Mouse (Mus musculus): ENCODE measurements around the gene Ifnar1. TPM values are rescaled to one million over a fixed set of nuclear protein-coding genes. Genes with fewer than 3 reads are reported as not detected.

Gene Ifnar1
- polyA plus RNA-seq, 1 experiment from 2014 or later = 63.0 TPM

DNA sequence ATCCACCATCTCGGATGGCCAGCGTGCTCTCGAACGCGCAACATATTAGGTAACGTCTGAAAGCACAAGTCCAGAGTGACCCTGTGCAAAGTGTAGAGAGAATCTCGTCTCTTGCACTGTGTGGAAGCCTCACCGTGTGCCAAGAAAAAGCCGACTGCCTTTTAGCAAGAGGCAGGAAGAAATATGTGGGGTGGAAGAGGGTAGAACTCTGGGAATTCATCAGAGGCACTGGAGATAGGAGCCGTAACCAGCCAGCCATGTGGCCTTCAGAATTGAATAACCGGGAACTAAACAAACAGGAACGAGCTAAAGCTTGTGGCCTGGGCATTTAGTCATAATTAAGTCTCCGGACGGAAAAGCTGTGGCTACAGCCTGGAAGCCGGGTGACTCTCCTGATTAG lies 71.6 kb downstream of the Ifnar1 start:
- H3K4me2 ChIP-seq = peak overlapping the region; percentile 16
- WGBS = 45% methylated on average over 15 of the region's 15 CpGs
- no peaks in the 10 kb centered on the region for H3K9me3 ChIP-seq
- ATAC-seq (ENCODE audit: insufficient number of reproducible peaks, insufficient read depth, low FRiP score, low TSS enrichment, low read depth) = no peak
- no peak overlapping the region for H3K4me3 ChIP-seq
- H3K4me1 ChIP-seq = peaks cover 35% of the 10 kb centered on the region
- H3K27me3 ChIP-seq = no peaks in the 10 kb centered on the region
- H3K27ac ChIP-seq = peak overlapping the region; percentile 69
- H3K36me3 ChIP-seq = peaks cover 46% of the 10 kb centered on the region
- H3K9ac ChIP-seq = no peak overlapping the region

Small RNA genes lying within 50 kb of the gene (microRNA-seq; reads per million reads assigned to microRNA genes)
- not detected for gene Mir6367

Other genes with a start within 250 kb of the Ifnar1 start
- 1.4 and 3.4 TPM in 2 replicates for gene Olig1, start 215.5 kb upstream of the Ifnar1 start, polyA plus RNA-seq (2015; fragmentation: Nextera tagmentation; extraction: Ambion mirVana)
- 55.6 and 65.0 TPM in 2 replicates for gene Ifnar2, start 112.5 kb upstream of the Ifnar1 start, polyA plus RNA-seq (2015; fragmentation: Nextera tagmentation; extraction: Ambion mirVana)
- gene Gm21970, start 93.5 kb upstream of the Ifnar1 start, polyA plus RNA-seq (2015; fragmentation: Nextera tagmentation; extraction: Ambion mirVana) = not detected in 2 replicates
- gene Il10rb, start 79.1 kb upstream of the Ifnar1 start, polyA plus RNA-seq (2015; fragmentation: Nextera tagmentation; extraction: Ambion mirVana) = 19.4 and 19.6 TPM in 2 replicates
- gene Ifngr2, start 61.8 kb downstream of the Ifnar1 start, polyA plus RNA-seq (2015; fragmentation: Nextera tagmentation; extraction: Ambion mirVana) = 48.3 and 57.5 TPM in 2 replicates
- gene Tmem50b, start 112.6 kb downstream of the Ifnar1 start, polyA plus RNA-seq (2015; fragmentation: Nextera tagmentation; extraction: Ambion mirVana) = 30.7 and 36.8 TPM in 2 replicates
- 3.5 and 7.1 TPM in 2 replicates for gene Dnajc28, start 133.8 kb downstream of the Ifnar1 start, polyA plus RNA-seq (2015; fragmentation: Nextera tagmentation; extraction: Ambion mirVana)
- 110 and 111 TPM in 2 replicates for gene Gart, start 161.7 kb downstream of the Ifnar1 start, polyA plus RNA-seq (2015; fragmentation: Nextera tagmentation; extraction: Ambion mirVana)
- gene Son, start 162.3 kb downstream of the Ifnar1 start, polyA plus RNA-seq (2015; fragmentation: Nextera tagmentation; extraction: Ambion mirVana) = 164 and 172 TPM in 2 replicates
- 21.8 TPM in 2 replicates for gene Donson, start 203.5 kb downstream of the Ifnar1 start, polyA plus RNA-seq (2015; fragmentation: Nextera tagmentation; extraction: Ambion mirVana)
- 70.7 and 75.9 TPM in 2 replicates for gene Cryzl1, start 243.7 kb downstream of the Ifnar1 start, polyA plus RNA-seq (2015; fragmentation: Nextera tagmentation; extraction: Ambion mirVana)
- gene Itsn1, start 244.0 kb downstream of the Ifnar1 start, polyA plus RNA-seq (2015; fragmentation: Nextera tagmentation; extraction: Ambion mirVana) = 29.6 and 30.4 TPM in 2 replicates